Mouse (Mus musculus) embryonic facial prominence, embryonic 14.5 days (tissue): ENCODE measurements at regions not wholly inside any gene's neighbourhood (a gene's known extent, or its start where the extent isn't known, plus 50 kb on each side); places are given as distances from the start of the nearest gene placed in this dataset.

ENCODE experiments used
- ATAC-seq: fragments of 200-750 bp; cut with Nextera tagmentation; 2 replicates; pipeline ENCODE4 v1.8.0; 2017; ENCODE audit warnings: low read depth, moderate number of reproducible peaks, moderate TSS enrichment
- DNase-seq: peaks from one replicate; pipeline ENCODE4 v3.0.0-alpha.2; 2015; ENCODE audit warnings: low spot score
- H3K27ac ChIP-seq: fragments of 300-500 bp; sonication (generic); replicated peaks from 2 replicates; pipeline ENCODE4 v1.5.1; 2014; ENCODE audit warnings: low read depth, mild to moderate bottlenecking, low read length, moderate library complexity
- H3K27me3 ChIP-seq: fragments of 300-500 bp; sonication (generic); replicated peaks from 2 replicates; pipeline ENCODE4 v1.6.1; 2014; ENCODE audit warnings: low read length; ENCODE audit not compliant: control insufficient read depth, insufficient read depth
- H3K36me3 ChIP-seq: fragments of 300-500 bp; sonication (generic); 2 replicates; pipeline ENCODE4 v1.6.1; 2014; ENCODE audit warnings: low read length, mixed read lengths; ENCODE audit not compliant: control insufficient read depth, insufficient read depth
- H3K4me1 ChIP-seq: fragments of 300-500 bp; sonication (generic); 2 replicates; pipeline ENCODE4 v1.6.1; 2014; ENCODE audit warnings: antibody characterized with exemption, low read length; ENCODE audit not compliant: control insufficient read depth, insufficient read depth
- H3K4me2 ChIP-seq: fragments of 300-500 bp; sonication (generic); 2 replicates; pipeline ENCODE4 v1.6.1; 2014; ENCODE audit warnings: low read depth, mild to moderate bottlenecking, low read length, moderate library complexity, mixed read lengths
- H3K4me3 ChIP-seq: fragments of 300-500 bp; sonication (generic); 2 replicates; pipeline ENCODE4 v1.5.1; 2014; ENCODE audit warnings: low read depth, mild to moderate bottlenecking, low read length
- H3K9ac ChIP-seq: fragments of 300-500 bp; sonication (generic); 2 replicates; pipeline ENCODE4 v1.6.1; 2014; ENCODE audit warnings: low read depth, mild to moderate bottlenecking, low read length, moderate library complexity, mixed read lengths
- H3K9me3 ChIP-seq: fragments of 300-500 bp; sonication (generic); 2 replicates; pipeline ENCODE4 v1.6.1; 2016; ENCODE audit warnings: low read length; ENCODE audit not compliant: control insufficient read depth
- WGBS: fragments of 180-500 bp; shearing (Covaris S2); extraction: QIAGEN DNeasy Blood & Tissue Kit; methylation state at CpG from one replicate; pipeline ENCODE4 v1.1.7; 2014; 5-methylcytosine and 5-hydroxymethylcytosine counted together

DNA sequence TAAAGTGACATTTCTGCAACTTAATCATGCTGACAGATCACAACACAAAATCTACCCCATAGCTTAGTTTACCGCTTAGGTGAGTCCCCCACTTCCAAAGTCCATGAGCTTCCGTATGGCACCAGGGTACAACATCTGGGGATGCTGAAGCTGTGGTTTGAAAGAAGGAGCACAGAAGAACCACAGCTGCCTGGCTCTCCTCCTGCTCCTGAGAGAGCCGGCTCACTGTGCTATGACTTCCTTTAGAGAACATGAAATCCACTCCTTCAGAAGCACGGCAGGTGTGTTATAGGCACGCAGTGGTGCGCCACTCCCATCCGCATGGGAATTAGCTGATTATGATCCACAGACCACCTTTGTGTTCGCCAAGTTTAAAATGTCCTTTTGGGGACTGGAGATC is 69.7 kb upstream of the Atl2 start:
- WGBS = 82% methylated on average over 8 of the region's 8 CpGs
- no peaks in the 10 kb centered on the region for H3K9me3 ChIP-seq

DNA sequence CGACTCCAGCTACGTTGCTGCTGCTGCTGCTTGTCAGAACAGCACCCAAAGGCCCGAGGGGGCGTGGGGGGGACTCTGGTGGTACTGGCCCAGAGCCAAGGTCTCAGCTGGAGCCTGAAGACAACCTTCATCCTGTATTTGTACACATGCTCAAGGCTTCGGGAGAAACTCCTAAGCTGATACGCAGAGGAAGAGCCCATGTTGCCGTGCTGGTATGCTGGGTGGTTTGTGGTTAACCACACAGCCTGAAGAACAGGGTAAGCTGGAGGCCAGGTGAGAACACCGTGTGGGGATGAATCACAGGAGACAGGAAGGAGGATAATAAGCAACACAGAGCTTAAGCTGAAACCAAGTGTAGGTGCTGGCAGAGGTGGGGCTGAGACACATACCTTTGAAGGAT is 68.9 kb upstream of the Atl2 start:
- Histone ChIP-seq H3K27ac (no peak overlapping the region), H3K4me3 (no peak overlapping the region), H3K4me2 (no peak overlapping the region), H3K9ac (no peak overlapping the region), H3K36me3 (no peaks in the 10 kb centered on the region), H3K4me1 (peaks cover 34% of the 10 kb centered on the region), H3K9me3 (no peaks in the 10 kb centered on the region), H3K27me3 (no peaks in the 10 kb centered on the region)
- ATAC-seq (peak; percentile 89), DNase-seq (peak; percentile 83)
- 48% methylated on average over 8 of the region's 8 CpGs for WGBS

More for the DNA sequence above, 69.7 kb upstream of the Atl2 start:
- Histone ChIP-seq H3K36me3 (no peaks in the 10 kb centered on the region), H3K4me3 (no peak overlapping the region), H3K27me3 (no peaks in the 10 kb centered on the region), H3K27ac (no peak overlapping the region), H3K9ac (no peak overlapping the region), H3K4me2 (no peak overlapping the region), H3K4me1 (peaks cover 31% of the 10 kb centered on the region)
- ATAC-seq (no peak), DNase-seq (no peak)

DNA sequence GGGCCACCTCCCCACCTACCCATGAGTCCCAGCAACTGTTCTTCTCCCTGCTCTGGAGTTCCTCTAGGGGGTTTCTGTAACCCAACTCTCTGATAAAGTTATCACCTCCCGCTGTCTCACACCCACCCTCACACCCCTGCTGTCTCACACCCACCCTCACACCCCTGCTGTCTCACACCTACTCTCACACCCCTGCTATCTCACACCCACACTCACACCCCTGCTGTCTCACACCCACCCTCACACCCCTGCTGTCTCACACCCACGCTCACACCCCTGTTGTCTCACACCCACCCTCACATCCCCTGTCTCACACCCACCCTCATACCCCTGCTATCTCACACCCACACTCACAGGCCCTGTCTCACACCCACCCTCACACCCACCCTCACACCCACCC is 67.4 kb upstream of the Atl2 start:
- Histone ChIP-seq H3K27me3 (no peaks in the 10 kb centered on the region), H3K9me3 (no peaks in the 10 kb centered on the region), H3K4me1 (peaks cover 31% of the 10 kb centered on the region), H3K27ac (no peak overlapping the region), H3K9ac (no peak overlapping the region), H3K4me2 (no peak overlapping the region), H3K36me3 (no peaks in the 10 kb centered on the region), H3K4me3 (no peak overlapping the region)
- ATAC-seq (no peak), DNase-seq (no peak)
- 85% methylated on average over 2 of the region's 2 CpGs for WGBS

DNA sequence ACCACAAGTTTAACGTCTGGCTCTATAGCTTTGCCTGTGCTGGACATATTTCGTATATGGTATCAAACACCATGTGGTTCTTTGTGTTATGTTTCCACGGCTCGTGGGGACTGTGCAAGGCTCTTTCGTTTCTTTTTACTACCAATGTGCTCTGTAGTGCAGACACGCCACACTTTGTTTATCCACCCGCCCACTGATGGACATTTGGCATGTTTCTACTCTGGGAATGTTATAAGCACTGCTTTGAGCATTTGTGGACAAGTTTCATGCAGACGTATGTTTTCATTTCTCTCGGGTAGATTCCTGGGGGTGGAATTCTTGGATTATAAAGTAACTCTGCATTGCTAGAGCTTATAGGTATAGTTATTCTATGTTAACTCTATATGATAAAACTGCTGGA is 65.5 kb upstream of the Atl2 start:
- Histone ChIP-seq H3K9me3 (no peaks in the 10 kb centered on the region), H3K36me3 (no peaks in the 10 kb centered on the region), H3K4me3 (no peak overlapping the region), H3K4me2 (0 out of 2 replicates have a peak overlapping the region, but pooled peaks have one; percentile 10), H3K27me3 (no peaks in the 10 kb centered on the region), H3K4me1 (peaks cover 32% of the 10 kb centered on the region), H3K27ac (no peak overlapping the region; the same call in 1 of the 2 replicates), H3K9ac (0 out of 2 replicates have a peak overlapping the region, but pooled peaks have one; percentile 17)
- DNase-seq (peak; percentile 63), ATAC-seq (no peak)
- 22% methylated on average over 9 of the region's 9 CpGs for WGBS

DNA sequence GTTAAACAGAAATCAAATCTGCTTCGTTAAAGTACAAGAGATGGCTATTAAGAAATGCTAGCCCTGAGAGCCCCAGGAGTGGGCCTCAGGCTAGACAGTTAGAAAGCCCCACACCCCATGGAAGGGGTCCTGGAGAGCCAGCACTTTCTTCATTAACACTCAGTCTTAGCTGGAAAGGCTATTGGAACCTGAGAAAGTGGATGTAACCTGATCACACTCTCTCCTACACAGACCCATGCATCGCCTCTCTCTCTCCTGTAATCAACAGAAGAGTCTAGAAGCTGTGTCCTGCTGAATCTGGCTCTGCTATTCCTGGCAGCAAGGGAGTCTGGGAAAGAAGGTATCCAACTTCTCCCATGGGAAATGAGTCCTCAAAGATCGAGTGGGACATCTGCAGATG is 64.8 kb upstream of the Atl2 start:
- H3K4me1 ChIP-seq = peaks cover 32% of the 10 kb centered on the region
- no peak for ATAC-seq
- H3K4me2 ChIP-seq = no peak overlapping the region
- DNase-seq = no peak
- H3K27ac ChIP-seq = no peak overlapping the region
- H3K9ac ChIP-seq = no peak overlapping the region
- H3K9me3 ChIP-seq = no peaks in the 10 kb centered on the region
- H3K36me3 ChIP-seq = no peaks in the 10 kb centered on the region
- no peaks in the 10 kb centered on the region for H3K27me3 ChIP-seq
- H3K4me3 ChIP-seq = no peak overlapping the region
- 26% methylated on average over 3 of the region's 3 CpGs for WGBS

DNA sequence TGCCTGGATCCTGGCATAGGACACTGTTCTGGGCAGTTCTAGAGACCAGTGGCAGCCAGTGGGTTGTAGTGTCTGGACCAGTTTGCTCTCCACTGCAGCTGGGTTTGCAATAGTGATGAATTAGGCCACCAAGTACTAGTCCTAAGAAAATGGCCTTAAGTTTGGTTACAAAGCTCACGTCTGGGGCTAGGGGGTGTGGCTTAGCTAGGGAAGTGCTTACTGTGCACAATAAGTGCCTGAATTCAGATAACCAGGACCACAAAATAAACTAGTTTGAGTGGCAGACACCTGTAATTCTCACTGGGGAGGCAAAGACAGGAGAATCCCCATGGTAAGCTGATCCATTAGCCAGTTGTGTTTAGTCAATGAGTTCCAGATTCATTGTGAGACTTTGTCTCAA is 59.3 kb upstream of the Atl2 start:
- H3K9me3 ChIP-seq = no peaks in the 10 kb centered on the region
- no peak overlapping the region for H3K4me3 ChIP-seq
- H3K4me2 ChIP-seq = no peak overlapping the region
- H3K4me1 ChIP-seq = peaks cover 12% of the 10 kb centered on the region; the same call in 1 of the 2 replicates
- no peak overlapping the region for H3K27ac ChIP-seq
- H3K27me3 ChIP-seq = no peaks in the 10 kb centered on the region
- WGBS = 41% methylated on average over 1 of the region's 1 CpGs
- H3K9ac ChIP-seq = no peak overlapping the region
- no peaks in the 10 kb centered on the region for H3K36me3 ChIP-seq
- DNase-seq = no peak
- no peak for ATAC-seq

DNA sequence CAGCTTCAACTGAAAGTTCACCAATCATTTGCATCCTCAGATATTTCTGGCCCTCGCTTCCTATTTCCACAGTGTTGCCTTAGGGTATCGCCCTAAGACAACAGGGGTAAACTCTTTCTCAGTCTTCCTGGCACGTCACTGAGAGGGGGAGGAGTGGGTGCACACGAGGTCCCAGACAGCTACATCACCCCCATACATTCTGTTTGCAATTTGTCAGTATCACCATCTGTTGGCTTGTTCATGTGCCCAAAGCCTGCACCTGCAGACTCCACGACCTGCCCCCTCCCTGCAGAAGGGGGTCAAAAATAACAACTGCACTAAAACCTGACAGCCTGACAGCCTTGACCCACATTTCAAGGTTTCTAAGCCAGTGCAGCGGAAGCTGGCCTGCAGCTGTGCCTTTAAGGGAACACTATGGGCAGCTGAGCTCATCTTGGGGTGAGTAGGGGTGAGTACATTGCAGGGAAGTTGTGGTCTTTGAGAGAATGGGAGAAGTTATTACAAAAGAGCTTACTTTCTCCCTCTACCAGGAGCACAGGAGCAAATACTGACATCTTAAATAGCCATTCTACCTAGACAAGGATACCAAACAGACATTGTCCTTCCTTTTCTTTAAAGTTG is 58.8 kb upstream of the Atl2 start:
- WGBS = 53% methylated on average over 6 of the region's 6 CpGs
- Histone ChIP-seq H3K9me3 (no peaks in the 10 kb centered on the region), H3K4me2 (no peak overlapping the region), H3K4me1 (0 out of 2 replicates have a peak, but pooled peaks cover 11% of the 10 kb centered on the region), H3K27me3 (no peaks in the 10 kb centered on the region), H3K36me3 (no peaks in the 10 kb centered on the region), H3K27ac (no peak overlapping the region), H3K9ac (no peak overlapping the region), H3K4me3 (no peak overlapping the region)
- DNase-seq (no peak), ATAC-seq (no peak)

DNA sequence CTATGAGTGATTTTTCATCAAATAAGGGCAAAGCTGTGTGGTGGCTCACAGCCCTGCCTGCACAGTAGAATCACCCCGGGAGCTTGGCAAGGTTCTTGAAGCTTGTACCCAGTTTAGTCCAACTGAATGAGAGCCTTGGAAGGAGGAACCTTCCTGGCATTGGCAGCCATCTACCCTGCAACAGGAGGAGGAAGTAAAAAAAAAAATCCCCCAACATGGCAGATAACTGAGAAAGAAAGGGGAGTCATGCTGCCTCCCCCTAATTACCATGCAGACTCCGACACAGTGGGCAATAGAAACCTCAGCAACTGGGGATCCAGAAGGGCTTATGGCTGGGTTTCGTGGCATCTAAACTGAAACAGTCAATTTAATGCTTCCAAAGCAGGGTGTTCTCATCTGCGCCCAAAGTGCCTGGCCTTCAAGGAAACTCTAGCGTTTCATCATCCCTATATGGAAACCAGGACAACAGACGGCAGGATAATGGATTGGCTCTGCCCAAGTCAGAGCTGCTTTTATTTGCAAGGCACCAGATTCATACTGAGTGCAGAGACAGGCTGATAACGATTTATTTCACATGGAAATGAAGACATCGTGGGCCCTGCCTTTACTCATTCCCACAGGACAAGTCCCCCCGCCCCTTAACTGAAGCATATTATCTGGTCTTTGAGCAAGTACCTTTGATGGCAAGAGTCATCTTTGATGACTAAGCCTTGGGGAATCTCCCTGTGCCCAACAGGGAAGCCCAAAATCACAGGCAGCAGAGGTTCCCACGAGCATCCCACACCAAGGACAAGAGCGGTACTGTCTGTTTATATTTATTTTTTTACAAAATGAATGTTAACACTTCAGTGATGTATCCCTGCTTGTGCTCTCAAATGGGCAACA is 52.9 kb upstream of the Atl2 start:
- Histone ChIP-seq H3K27me3 (no peaks in the 10 kb centered on the region), H3K9ac (no peak overlapping the region), H3K4me3 (no peak overlapping the region), H3K4me1 (peaks cover 12% of the 10 kb centered on the region; the same call in 1 of the 2 replicates), H3K4me2 (peak overlapping the region; percentile 13; the same call in 1 of the 2 replicates), H3K27ac (no peak overlapping the region; the same call in 1 of the 2 replicates), H3K9me3 (no peaks in the 10 kb centered on the region), H3K36me3 (no peaks in the 10 kb centered on the region)
- 48% methylated on average over 11 of the region's 11 CpGs for WGBS
- peak; percentile 17 for DNase-seq
- no peak; the same call in 1 of the 2 replicates for ATAC-seq
